Mouse (Mus musculus) hindlimb bud, embryonic 11.5 days (tissue): Measurements from ENCODE around the gene Ccn1.

Experiments used
- DNase-seq: peaks from one replicate; pipeline ENCODE4 v3.0.0-alpha.2; 2012; ENCODE audit warnings: low read depth, low spot score; ENCODE audit errors: extremely low spot score

The Ccn1 gene

DNA sequence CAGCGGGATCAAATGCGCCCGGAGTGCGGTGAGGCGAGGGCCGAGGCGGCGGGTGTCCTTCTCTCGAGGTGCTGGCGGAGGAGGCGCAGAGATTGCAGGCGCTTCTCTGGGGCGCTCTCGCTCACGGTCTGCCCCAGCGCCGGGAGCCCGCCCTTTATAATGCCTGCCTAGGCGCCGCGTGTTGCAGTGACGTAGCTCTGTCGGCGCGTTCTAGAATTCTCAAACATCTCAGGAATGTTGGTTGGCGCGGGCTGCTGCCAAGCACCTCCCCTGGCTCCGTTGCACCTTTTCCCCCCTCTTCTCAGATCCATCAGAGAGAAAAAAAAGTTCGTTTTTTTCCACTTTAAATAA, at the start of gene Ccn1:
Gene Ccn1, minus strand, starts transcription at position 130 of the 351 bp plus-strand sequence.
- DNase-seq: no peak

DNA sequence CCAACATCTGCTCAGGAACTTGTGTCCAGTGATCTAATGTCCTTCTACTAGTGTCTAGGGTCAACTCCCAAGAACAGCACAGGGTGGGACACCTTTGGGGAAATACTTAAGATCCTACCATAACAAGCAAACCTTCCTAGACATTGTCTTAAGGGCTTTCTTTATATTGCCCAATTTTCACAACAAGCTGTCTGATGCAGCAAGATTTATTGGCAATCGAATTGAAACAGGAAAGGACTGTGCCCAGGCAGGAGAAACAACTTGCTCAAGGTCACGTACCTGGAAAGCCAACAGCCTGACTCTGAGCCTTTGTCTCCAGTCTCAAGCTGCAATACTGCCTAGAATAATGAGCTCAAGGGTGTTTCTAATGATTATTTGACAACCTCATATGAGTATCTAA, 43.6 kb upstream of the Ccn1 start:
- DNase-seq: no peak

GRCm38 (mm10) chr3:145692037-145692436, 42.3 kb upstream of the Ccn1 start:
- no peak for DNase-seq

- DNase-seq: no peak
Observed at GRCm38 (mm10) chr3:145691415-145691814, 41.6 kb upstream of the Ccn1 start.

DNA sequence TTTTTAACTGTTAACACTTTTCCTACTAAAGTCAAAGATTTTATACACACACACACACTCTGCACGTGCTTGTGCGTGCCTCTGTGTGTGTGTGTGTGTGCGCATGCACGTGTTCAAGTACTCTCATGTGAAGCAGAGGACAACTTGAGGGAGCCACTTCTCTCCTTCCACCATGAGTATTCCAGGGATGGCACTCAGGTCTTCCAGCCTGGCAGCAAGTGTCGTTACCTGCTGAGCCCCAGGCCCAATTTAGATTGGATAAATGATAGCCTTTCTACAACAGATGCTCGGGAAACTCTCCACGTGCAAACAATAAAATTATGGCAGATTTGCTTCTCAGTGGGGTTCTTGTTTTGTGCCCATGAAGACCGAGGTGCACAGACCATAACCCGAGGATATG, 39.5 kb upstream of the Ccn1 start:
- DNase-seq: no peak

GRCm38 (mm10) chr3:145687836-145688235, 38.1 kb upstream of the Ccn1 start:
- DNase-seq: no peak

DNA sequence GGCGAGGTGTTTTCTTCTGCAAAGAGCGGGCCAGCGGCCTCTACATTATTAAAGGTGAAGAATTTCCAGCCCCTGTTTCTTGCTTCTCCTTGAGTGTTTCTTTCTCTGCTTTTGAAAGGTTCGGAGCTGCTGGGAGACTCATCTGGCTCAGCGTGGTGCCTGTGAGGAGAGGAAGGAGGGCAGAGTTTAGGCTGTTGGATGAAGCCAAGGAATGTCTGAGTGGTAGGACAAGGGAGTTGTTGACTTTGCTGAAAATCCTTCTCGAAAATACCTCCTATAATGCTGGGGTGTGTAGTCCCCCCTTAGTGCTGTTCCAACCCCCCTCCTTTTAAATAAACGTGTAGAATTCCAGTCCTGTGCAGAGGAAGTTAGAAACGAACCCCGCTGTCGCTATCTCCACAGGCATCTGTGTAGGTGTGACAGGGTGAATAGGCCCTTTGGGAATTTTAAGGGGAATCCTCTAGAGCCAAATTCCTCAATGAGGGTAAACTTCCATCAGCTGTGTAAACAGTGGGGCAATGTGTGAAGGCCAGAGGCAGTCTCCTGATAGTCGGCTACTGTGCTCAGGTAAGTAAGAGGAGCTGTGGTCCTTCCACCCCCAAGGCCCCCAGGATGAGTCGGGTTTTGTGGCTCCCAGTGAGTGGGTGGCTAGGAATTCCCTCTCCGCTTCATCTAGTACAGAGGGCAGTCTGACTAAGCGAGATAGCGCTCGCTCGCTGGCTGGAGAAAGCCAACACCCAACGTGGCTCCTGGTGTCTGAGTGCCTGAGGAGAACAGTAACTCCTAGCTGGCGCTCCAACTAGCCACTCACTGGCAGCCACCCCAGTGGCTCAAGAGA, 35.0 kb upstream of the Ccn1 start:
- no peak for DNase-seq

- DNase-seq: no peak
Observed at GRCm38 (mm10) chr3:145684201-145684600, 34.4 kb upstream of the Ccn1 start.

- DNase-seq: no peak
Observed at GRCm38 (mm10) chr3:145681348-145681935, 31.7 kb upstream of the Ccn1 start.

GRCm38 (mm10) chr3:145680686-145681085, 30.9 kb upstream of the Ccn1 start:
- DNase-seq: no peak

- DNase-seq: no peak
Observed at GRCm38 (mm10) chr3:145676212-145676611, 26.4 kb upstream of the Ccn1 start.

GRCm38 (mm10) chr3:145674815-145675214, 25.0 kb upstream of the Ccn1 start:
- DNase-seq: no peak

- DNase-seq: no peak
Observed at GRCm38 (mm10) chr3:145666383-145666782, 16.6 kb upstream of the Ccn1 start.

GRCm38 (mm10) chr3:145656993-145657713, 7.4 kb upstream of the Ccn1 start:
- no peak for DNase-seq

- DNase-seq: no peak
Observed at GRCm38 (mm10) chr3:145654944-145655343, 5.2 kb upstream of the Ccn1 start.

DNA sequence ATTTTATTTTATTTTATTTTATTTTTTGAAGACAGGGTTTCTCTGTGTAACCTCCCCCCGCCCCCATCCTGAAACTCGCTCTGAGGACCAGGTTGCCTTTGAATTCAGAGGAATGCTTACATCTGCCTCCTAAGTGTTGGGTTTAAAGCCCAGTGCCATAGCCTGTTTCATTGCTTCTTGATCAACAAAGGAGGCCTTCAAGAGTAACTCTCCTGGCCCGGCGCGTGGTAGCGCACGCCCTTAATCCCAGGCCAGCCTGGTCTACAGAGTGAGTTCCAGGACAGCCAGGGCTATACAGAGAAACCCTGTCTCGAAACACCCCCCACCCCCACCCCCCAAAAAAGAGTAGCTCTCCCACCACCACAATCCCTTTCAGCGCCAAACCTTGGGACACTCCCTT, 4.2 kb upstream of the Ccn1 start:
- DNase-seq: no peak

- no peak for DNase-seq
Observed at GRCm38 (mm10) chr3:145653191-145653940, 3.6 kb upstream of the Ccn1 start.

- DNase-seq: no peak
Observed at GRCm38 (mm10) chr3:145652322-145653131, 2.7 kb upstream of the Ccn1 start.

GRCm38 (mm10) chr3:145651978-145652321, 2.2 kb upstream of the Ccn1 start:
- DNase-seq: no peak
